Mouse (Mus musculus) midbrain, embryonic 15.5 days (tissue): ENCODE results near the gene Pecam1. TPM values are rescaled to one million over a fixed set of nuclear protein-coding genes. Genes with fewer than 3 reads are reported as not detected.
"Not testable (repeated sequence)": the region's sequence is repeated elsewhere in the genome, so short reads cannot be mapped to it uniquely, and the experiment has no call there.

Experiments
- ATAC-seq: fragments of 200-750 bp; cut with Nextera tagmentation; replicated peaks from 2 replicates; pipeline ENCODE4 v1.8.0; 2017; ENCODE audit warnings: moderate TSS enrichment
- H3K27ac ChIP-seq: fragments of 300-500 bp; sonication (generic); 2 replicates; pipeline ENCODE4 v1.5.1; 2015; ENCODE audit warnings: mild to moderate bottlenecking, inconsistent platforms
- H3K27me3 ChIP-seq: fragments of 300-500 bp; sonication (generic); replicated peaks from 2 replicates; pipeline ENCODE4 v1.6.1; 2015; ENCODE audit warnings: inconsistent platforms
- H3K36me3 ChIP-seq: fragments of 300-500 bp; sonication (generic); replicated peaks from 2 replicates; pipeline ENCODE4 v1.6.1; 2015; ENCODE audit warnings: inconsistent platforms
- H3K4me1 ChIP-seq: fragments of 300-500 bp; sonication (generic); 2 replicates; pipeline ENCODE4 v1.6.1; 2015; ENCODE audit warnings: inconsistent platforms
- H3K4me2 ChIP-seq: fragments of 300-500 bp; sonication (generic); 2 replicates; pipeline ENCODE4 v1.6.1; 2015; ENCODE audit warnings: inconsistent platforms, mild to moderate bottlenecking, moderate library complexity
- H3K4me3 ChIP-seq: fragments of 300-500 bp; sonication (generic); 2 replicates; pipeline ENCODE4 v1.5.1; 2015; ENCODE audit warnings: mild to moderate bottlenecking, inconsistent platforms
- H3K9ac ChIP-seq: fragments of 300-500 bp; sonication (generic); 2 replicates; pipeline ENCODE4 v1.6.1; 2015; ENCODE audit warnings: mild to moderate bottlenecking, inconsistent platforms
- H3K9me3 ChIP-seq: fragments of 300-500 bp; sonication (generic); 2 replicates; pipeline ENCODE4 v1.6.1; 2016; ENCODE audit warnings: inconsistent platforms
- WGBS: fragments of 180-500 bp; shearing (Covaris S2); methylation state at CpG from one replicate; pipeline ENCODE4 v1.1.7; 2015; ENCODE audit warnings: mixed read lengths; 5-methylcytosine and 5-hydroxymethylcytosine counted together
- polyA plus RNA-seq: library from polyadenylated mRNA; unstranded; fragments of >200 nt; fragmentation: Nextera tagmentation; extraction: Ambion mirVana; gene quantifications from 2 replicates; pipeline ENCODE4 v1.2.1, GENCODE M21; 2015

The Pecam1 gene
- polyA plus RNA-seq, 1 experiment from 2014 or later: 15.1 TPM

DNA sequence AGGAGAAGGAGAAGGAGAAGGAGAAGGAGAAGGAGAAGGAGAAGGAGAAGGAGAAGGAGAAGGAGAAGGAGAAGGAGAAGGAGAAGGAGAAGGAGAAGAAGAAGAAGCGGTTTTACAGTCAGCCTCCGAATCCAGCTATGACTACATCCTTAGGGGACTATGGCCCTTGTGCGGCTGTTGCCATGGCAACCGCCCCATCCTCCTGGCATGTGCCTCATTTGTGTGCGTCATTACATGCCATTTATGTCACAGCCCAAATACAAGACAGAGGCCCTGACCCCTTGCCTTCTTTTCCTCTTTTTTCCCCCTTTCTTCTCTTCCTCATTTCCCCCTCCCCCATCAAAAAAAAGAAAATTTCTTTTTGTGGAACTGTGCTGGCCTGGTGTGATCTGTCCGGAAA is 9.2 kb downstream of the Pecam1 start:
- ATAC-seq: no peak
- Histone ChIP-seq H3K27ac (no peak overlapping the region), H3K4me3 (no peak overlapping the region), H3K36me3 (no peaks in the 10 kb centered on the region), H3K4me2 (no peak overlapping the region), H3K9ac (no peak overlapping the region), H3K27me3 (no peaks in the 10 kb centered on the region), H3K4me1 (peaks cover 20% of the 10 kb centered on the region), H3K9me3 (no peaks in the 10 kb centered on the region)
- WGBS: 23% methylated on average over 6 of the region's 6 CpGs

DNA sequence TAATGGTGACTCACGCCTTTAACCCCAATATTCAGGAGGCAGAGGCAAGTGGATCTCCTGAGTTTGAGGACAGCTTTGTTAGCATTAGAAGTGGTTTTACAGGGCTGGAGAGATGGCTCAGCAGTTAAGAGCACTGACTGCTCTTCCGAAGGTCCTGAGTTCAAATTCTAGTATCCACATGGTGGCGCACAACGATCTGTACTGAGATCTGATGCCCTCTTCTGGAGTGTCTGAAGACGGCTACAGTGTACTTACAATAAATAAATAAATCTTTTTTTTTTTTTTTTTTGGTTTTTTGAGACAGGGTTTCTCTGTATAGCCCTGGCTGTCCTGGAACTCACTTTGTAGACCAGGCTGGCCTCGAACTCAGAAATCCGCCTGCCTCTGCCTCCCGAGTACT is 9.7 kb downstream of the Pecam1 start:
- peaks cover 22% of the 10 kb centered on the region for H3K4me1 ChIP-seq
- not testable (repeated sequence) for H3K4me2 ChIP-seq, H3K9me3 ChIP-seq, H3K27ac ChIP-seq, ATAC-seq, H3K36me3 ChIP-seq, H3K9ac ChIP-seq, H3K4me3 ChIP-seq, H3K27me3 ChIP-seq
- 84% methylated on average over 6 of the region's 8 CpGs for WGBS

GRCm38 (mm10) chr11:106739116-106739515 is 11.3 kb downstream of the Pecam1 start:
- Histone ChIP-seq H3K9ac (no peak overlapping the region), H3K4me1 (peaks cover 22% of the 10 kb centered on the region), H3K9me3 (no peaks in the 10 kb centered on the region), H3K4me2 (no peak overlapping the region), H3K4me3 (no peak overlapping the region), H3K27me3 (no peaks in the 10 kb centered on the region), H3K27ac (no peak overlapping the region), H3K36me3 (no peaks in the 10 kb centered on the region)
- no peak for ATAC-seq
- WGBS: 96% methylated on average over 2 of the region's 2 CpGs

DNA sequence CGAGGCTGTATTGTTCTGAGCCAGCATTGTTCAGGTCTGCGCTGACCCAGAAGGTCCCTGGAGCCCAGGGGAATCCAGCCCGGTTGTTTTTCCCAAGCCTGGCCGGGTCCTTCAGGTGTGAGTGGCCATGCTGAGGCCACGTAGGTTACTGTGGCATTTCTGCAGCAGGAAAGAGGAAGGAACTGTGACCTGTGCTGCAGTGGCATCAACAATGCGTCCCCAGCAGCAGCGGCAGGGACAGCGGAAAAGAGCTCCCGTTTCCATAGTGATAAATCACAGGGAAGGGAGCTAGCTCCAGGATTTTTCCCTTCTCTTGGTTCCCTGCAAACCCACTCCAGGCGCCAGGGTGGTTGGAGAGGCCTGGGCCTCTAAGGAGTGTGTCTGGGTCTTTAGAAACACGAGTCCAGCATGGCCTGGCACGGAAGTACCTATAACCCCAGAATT is 13.2 kb downstream of the Pecam1 start:
- Histone ChIP-seq H3K4me2 (no peak overlapping the region), H3K27me3 (no peaks in the 10 kb centered on the region), H3K4me3 (no peak overlapping the region), H3K27ac (peak overlapping the region; percentile 83), H3K9me3 (no peaks in the 10 kb centered on the region), H3K9ac (no peak overlapping the region), H3K36me3 (no peaks in the 10 kb centered on the region), H3K4me1 (peaks cover 22% of the 10 kb centered on the region)
- ATAC-seq: peak; percentile 77
- WGBS: 6% methylated on average over 12 of the region's 12 CpGs

GRCm38 (mm10) chr11:106736614-106737013 is 13.8 kb downstream of the Pecam1 start:
- peak; percentile 44 for ATAC-seq
- no peaks in the 10 kb centered on the region for H3K9me3 ChIP-seq
- H3K27me3 ChIP-seq: no peaks in the 10 kb centered on the region
- WGBS: 33% methylated on average over 3 of the region's 3 CpGs
- peak overlapping the region; percentile 83 for H3K27ac ChIP-seq
- no peak overlapping the region for H3K9ac ChIP-seq
- no peaks in the 10 kb centered on the region for H3K36me3 ChIP-seq
- H3K4me2 ChIP-seq: no peak overlapping the region
- peaks cover 22% of the 10 kb centered on the region for H3K4me1 ChIP-seq
- H3K4me3 ChIP-seq: no peak overlapping the region

- no peak for ATAC-seq
- 74% methylated on average over 4 of the region's 4 CpGs for WGBS
- H3K4me1 ChIP-seq: peaks cover 9% of the 10 kb centered on the region
Observed at GRCm38 (mm10) chr11:106730714-106731113, 19.7 kb downstream of the Pecam1 start.

GRCm38 (mm10) chr11:106729656-106730055 is 20.8 kb downstream of the Pecam1 start:
- H3K4me1 ChIP-seq: peaks cover 9% of the 10 kb centered on the region
- ATAC-seq: no peak
- WGBS: 91% methylated on average over 1 of the region's 1 CpGs
- H3K4me3 ChIP-seq: no peak overlapping the region
- H3K36me3 ChIP-seq: no peaks in the 10 kb centered on the region
- no peak overlapping the region for H3K9ac ChIP-seq
- no peaks in the 10 kb centered on the region for H3K9me3 ChIP-seq
- H3K4me2 ChIP-seq: no peak overlapping the region
- H3K27ac ChIP-seq: no peak overlapping the region
- H3K27me3 ChIP-seq: no peaks in the 10 kb centered on the region

More at GRCm38 (mm10) chr11:106730714-106731113, 19.7 kb downstream of the Pecam1 start:
- H3K9ac ChIP-seq: no peak overlapping the region
- H3K36me3 ChIP-seq: no peaks in the 10 kb centered on the region
- H3K27me3 ChIP-seq: no peaks in the 10 kb centered on the region
- no peaks in the 10 kb centered on the region for H3K9me3 ChIP-seq
- H3K27ac ChIP-seq: no peak overlapping the region
- no peak overlapping the region for H3K4me3 ChIP-seq
- H3K4me2 ChIP-seq: no peak overlapping the region

DNA sequence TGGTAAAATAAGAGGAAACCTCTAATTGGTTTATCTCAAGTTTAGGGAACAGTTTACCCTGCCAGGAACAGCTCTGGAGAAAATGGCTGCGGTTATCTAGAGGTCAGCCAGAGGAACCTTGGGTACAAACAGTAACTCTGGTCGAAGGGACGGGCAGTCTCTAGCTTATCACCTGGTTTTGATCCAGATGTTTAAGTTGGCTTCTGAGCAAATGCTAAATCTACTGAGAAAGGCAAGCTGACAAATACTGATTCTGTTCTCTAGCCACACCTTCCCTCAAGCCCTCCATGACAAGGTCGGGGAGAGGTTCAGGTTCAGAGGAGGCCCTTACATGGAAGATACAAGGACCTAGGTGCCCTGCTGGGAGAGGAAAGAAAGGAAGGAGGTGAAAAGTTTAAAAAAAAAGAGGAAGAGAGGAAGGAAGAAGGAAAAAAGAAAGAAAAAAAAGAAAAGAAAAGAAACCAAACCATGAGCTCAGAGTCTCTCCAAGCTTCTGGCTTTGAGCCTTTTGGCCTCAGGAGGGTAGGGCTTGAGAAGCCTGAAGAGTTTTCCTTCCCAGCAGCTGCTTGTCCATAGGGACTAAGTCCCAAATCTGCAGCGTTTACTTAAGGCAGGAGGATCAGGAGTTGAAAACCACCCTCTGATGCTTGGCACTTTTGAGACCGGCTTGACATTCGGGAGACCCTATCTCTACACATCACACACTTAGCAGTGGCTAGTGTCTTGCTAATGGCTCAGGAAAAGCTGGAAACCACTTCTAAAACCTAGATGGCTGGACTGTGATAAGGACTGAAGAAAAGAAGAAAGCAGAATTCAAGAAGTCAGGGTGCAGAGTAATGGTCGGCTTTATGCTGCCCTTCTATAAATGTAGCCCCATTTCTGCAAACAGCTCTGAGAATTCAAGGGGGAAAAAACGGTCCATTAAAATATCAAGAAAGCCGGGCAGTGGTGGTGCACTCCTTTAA is 21.7 kb downstream of the Pecam1 start:
- WGBS: 85% methylated on average over 10 of the region's 10 CpGs
- no peak overlapping the region for H3K27ac ChIP-seq

GRCm38 (mm10) chr11:106727967-106728366 is 22.5 kb downstream of the Pecam1 start:
- Histone ChIP-seq H3K9ac (no peak overlapping the region), H3K9me3 (no peaks in the 10 kb centered on the region), H3K36me3 (no peaks in the 10 kb centered on the region), H3K4me3 (no peak overlapping the region), H3K4me1 (peaks cover 9% of the 10 kb centered on the region), H3K27ac (no peak overlapping the region), H3K27me3 (no peaks in the 10 kb centered on the region), H3K4me2 (no peak overlapping the region)
- no peak for ATAC-seq
- WGBS: 30% methylated on average over 5 of the region's 5 CpGs

More for the DNA sequence above, 21.7 kb downstream of the Pecam1 start:
- Histone ChIP-seq H3K36me3 (no peaks in the 10 kb centered on the region), H3K9ac (no peak overlapping the region), H3K4me3 (no peak overlapping the region), H3K4me2 (no peak overlapping the region), H3K4me1 (peaks cover 9% of the 10 kb centered on the region), H3K27me3 (no peaks in the 10 kb centered on the region), H3K9me3 (no peaks in the 10 kb centered on the region)
- ATAC-seq: no peak

DNA sequence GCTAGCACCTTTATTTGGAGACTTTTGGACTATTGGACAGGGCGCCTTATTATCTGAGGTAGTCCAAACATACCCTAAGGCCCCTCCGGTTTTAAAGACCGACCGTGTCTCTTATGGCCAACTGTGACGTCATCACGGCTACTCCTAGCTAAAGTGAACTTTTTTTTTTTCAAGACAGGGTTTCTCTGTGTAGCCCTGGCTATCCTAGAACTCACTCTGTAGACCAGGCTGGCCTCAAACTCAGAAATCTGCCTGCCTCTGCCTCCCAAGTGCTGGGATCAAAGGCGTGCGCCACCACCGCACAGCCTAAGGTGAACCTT is 25.6 kb downstream of the Pecam1 start:
- not testable (repeated sequence) for H3K4me3 ChIP-seq, H3K4me1 ChIP-seq, H3K9me3 ChIP-seq, ATAC-seq, H3K27ac ChIP-seq, H3K36me3 ChIP-seq, H3K9ac ChIP-seq, H3K27me3 ChIP-seq, H3K4me2 ChIP-seq
- WGBS: 97% methylated on average over 9 of the region's 9 CpGs

DNA sequence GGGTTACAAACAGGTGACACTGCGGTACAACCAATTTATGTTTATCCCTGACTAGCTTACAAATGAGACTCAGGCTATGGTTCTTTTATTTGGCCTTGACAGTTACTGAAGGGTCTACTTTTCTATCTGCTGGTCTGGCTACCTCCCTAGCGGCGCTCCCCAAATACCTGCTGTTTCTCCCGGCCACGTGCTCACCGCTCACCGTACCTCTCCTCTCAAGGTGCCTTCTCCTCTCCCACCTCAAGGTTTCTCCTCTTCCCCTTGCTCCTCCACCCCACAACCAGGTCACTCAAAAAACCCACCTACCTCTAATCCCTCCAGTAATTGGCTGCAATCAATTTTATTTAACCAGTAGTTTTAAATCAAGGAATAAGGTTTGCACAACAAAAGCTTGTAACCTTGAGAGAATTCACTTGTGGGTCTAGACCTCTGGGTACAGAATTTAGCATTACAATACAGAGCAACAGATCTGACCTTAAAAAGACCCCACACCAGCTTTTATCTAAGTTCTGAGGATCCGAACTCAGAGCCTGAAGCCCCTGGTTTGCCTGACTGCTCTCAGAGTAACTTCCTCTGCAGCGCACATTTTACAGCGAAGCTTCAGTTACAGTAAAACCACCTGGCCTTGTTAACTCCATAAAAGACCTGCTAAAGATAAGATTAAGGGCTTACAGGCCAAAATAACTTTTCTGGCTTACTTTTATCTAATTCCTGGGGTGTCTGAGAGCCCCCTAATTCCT is 26.1 kb downstream of the Pecam1 start:
- WGBS: 89% methylated on average over 10 of the region's 10 CpGs
- H3K4me2 ChIP-seq: no peak overlapping the region
- no peak overlapping the region for H3K27ac ChIP-seq
- no peaks in the 10 kb centered on the region for H3K9me3 ChIP-seq
- no peak overlapping the region for H3K4me3 ChIP-seq
- H3K4me1 ChIP-seq: peaks cover 9% of the 10 kb centered on the region
- ATAC-seq: no peak
- H3K27me3 ChIP-seq: no peaks in the 10 kb centered on the region
- H3K9ac ChIP-seq: no peak overlapping the region
- H3K36me3 ChIP-seq: no peaks in the 10 kb centered on the region

- 69% methylated on average over 15 of the region's 15 CpGs for WGBS
- Histone ChIP-seq H3K36me3 (no peaks in the 10 kb centered on the region), H3K9me3 (no peaks in the 10 kb centered on the region), H3K9ac (no peak overlapping the region), H3K27me3 (no peaks in the 10 kb centered on the region), H3K4me2 (0 out of 2 replicates have a peak overlapping the region, but pooled peaks have one; percentile 11), H3K4me1 (peaks cover 9% of the 10 kb centered on the region), H3K4me3 (no peak overlapping the region), H3K27ac (no peak overlapping the region)
- ATAC-seq: no peak
Observed at GRCm38 (mm10) chr11:106723611-106724125, 26.8 kb downstream of the Pecam1 start.
